In the genomic region with DNA sequence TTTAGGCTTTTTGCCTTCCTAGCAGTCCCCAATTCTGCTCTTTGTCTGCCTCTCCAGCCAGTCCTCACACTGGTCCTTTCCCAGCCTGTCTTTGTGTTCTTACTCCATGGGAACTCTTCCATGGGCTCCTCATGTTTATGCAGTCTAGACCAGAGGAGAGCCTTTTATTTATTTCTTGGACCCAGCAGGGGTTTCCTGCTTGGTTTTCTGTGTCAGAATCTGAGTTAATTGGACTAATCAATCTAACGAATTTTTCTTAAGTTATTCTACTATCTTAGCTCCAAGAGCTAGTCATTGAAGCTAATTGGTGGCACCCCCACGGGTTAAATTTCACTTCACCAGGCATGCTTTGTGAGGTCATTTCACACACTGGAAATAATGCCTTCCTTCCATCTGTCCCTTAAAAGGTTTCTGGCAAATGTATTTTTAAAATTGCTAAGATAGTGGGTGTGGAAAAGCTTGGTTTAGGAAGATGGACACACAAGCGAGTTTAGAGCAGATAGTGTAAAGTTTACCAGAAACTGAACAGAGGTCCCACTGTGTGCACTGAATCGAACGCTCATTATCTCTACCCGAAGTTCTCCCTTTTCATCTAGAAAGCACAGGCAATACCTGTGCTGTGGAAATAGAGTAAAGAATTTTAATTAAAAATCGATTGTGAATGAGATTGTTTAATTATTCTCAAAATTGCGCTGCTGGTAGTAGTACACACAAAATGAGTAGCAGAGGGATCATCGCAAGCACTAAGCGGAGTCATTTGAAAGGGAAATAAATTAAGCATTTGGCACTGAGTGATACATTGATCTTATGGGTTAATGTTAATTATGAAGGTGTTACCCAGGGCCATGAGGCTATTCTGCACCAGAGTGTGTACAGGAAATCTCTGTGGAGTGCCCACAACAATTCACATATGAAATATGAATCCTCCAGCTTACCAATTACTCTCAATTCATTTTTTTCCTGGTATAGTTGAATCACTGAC, we compare ENCODE assay signal across 13 mouse cellular contexts.
DNase-seq lines count a peak whose midpoint lies in the region; ATAC-seq and TF ChIP-seq lines count a peak whose summit lies in the region.
"Had no signal": no experiment of that assay in that cellular context is flagged by ENCODE, and none has a peak within 500 bp of the region (broad histone marks: within the 10 kb centered on the region; RNA-seq: fewer than 3 reads in every experiment).

No protein-coding gene starts in this region.

- 9% methylated on average over 10 of the region's 10 CpGs for WGBS in forebrain, embryonic 16.5 days
- WGBS in midbrain, embryonic 12.5 days = 71% methylated on average over 10 of the region's 10 CpGs
- 77% methylated on average over 10 of the region's 10 CpGs for whole genome bisulfite sequencing in lung, postnatal 0 days

- H3K27ac ChIP-seq in forebrain, embryonic 16.5 days (ENCODE audit: low read length) = peak overlapping the region; percentile 55
- peak overlapping the region; percentile 46 for H3K27ac ChIP-seq in midbrain, embryonic 12.5 days (replicated peaks)
- H3K27ac ChIP-seq in lung, postnatal 0 days (ENCODE audit: low read length) = no peak overlapping the region
- H3K27ac ChIP-seq: liver, embryonic 15.5 days had no signal

- no peaks in the 10 kb centered on the region for H3K36me3 ChIP-seq in forebrain, embryonic 16.5 days (ENCODE audit: control insufficient read depth, insufficient read depth)
- H3K36me3 ChIP-seq in midbrain, embryonic 12.5 days = no peaks in the 10 kb centered on the region
- H3K36me3 ChIP-seq in lung, postnatal 0 days (ENCODE audit: insufficient read depth, low read length) = no peaks in the 10 kb centered on the region
- H3K36me3 ChIP-seq: liver, embryonic 15.5 days had no signal

- H3K9ac ChIP-seq in forebrain, embryonic 16.5 days (replicated peaks; ENCODE audit: low read depth, low read length) = no peak overlapping the region
- H3K9ac ChIP-seq in midbrain, embryonic 12.5 days (replicated peaks) = no peak overlapping the region
- H3K9ac ChIP-seq in lung, postnatal 0 days (replicated peaks; ENCODE audit: low read depth) = no peak overlapping the region
- H3K9ac ChIP-seq: liver, embryonic 15.5 days had no signal

- no peak for TF ChIP-seq CTCF in lung, postnatal 0 days (IDR thresholded peaks at IDR 0.05)

- H3K9me3 ChIP-seq in forebrain, embryonic 16.5 days (ENCODE audit: control insufficient read depth, low read length) = no peaks in the 10 kb centered on the region
- H3K9me3 ChIP-seq in midbrain, embryonic 12.5 days = no peaks in the 10 kb centered on the region
- no peaks in the 10 kb centered on the region; the same call in 1 of the 2 replicates for H3K9me3 ChIP-seq in lung, postnatal 0 days (ENCODE audit: low read length)
- H3K9me3 ChIP-seq: liver, embryonic 15.5 days had no signal

- DNase-seq in layer of hippocampus, adult 9-11 months = peak; percentile 51
- DNase-seq in layer of hippocampus, adult 9-10 months (ENCODE audit: low spot score) = no peak
- DNase-seq in urinary bladder, postnatal 14 days (ENCODE audit: low spot score) = no peak
- no peak for DNase-seq in lung, postnatal 0 days (ENCODE audit: low spot score)
- DNase-seq in ovary, postnatal 14 days (ENCODE audit: low spot score) = no peak
- DNase-seq in urinary bladder, postnatal 4 days (ENCODE audit: low spot score in 2 of 2) = no peak
- DNase-seq: cerebellum, postnatal 36 days; kidney, adult 8-10 months; thymus, postnatal 25 days had no signal

- peak overlapping the region; percentile 21 for H3K4me2 ChIP-seq in forebrain, embryonic 16.5 days (ENCODE audit: low read length)
- no peak overlapping the region for H3K4me2 ChIP-seq in midbrain, embryonic 12.5 days (replicated peaks)
- no peak overlapping the region for H3K4me2 ChIP-seq in lung, postnatal 0 days (replicated peaks; ENCODE audit: low read depth, low read length)
- H3K4me2 ChIP-seq: liver, embryonic 15.5 days had no signal

- TF ChIP-seq EP300 in lung, postnatal 0 days (IDR thresholded peaks at IDR 0.05) = no peak

- peak; percentile 98 for ATAC-seq in forebrain, embryonic 16.5 days
- ATAC-seq in midbrain, embryonic 12.5 days (ENCODE audit: low FRiP score, low read depth) = peak; percentile 87
- ATAC-seq in lung, postnatal 0 days = no peak
- ATAC-seq: Patski had no signal

- peaks cover 7% of the 10 kb centered on the region; the same call in 1 of the 2 replicates for H3K4me1 ChIP-seq in forebrain, embryonic 16.5 days (replicated peaks; ENCODE audit: control insufficient read depth, insufficient read depth, low read length)
- peaks cover 5% of the 10 kb centered on the region for H3K4me1 ChIP-seq in midbrain, embryonic 12.5 days
- no peaks in the 10 kb centered on the region for H3K4me1 ChIP-seq in lung, postnatal 0 days (ENCODE audit: insufficient read depth, low read depth, low read length)
- H3K4me1 ChIP-seq: liver, embryonic 15.5 days had no signal

- no peaks in the 10 kb centered on the region for H3K27me3 ChIP-seq in forebrain, embryonic 16.5 days (replicated peaks; ENCODE audit: control insufficient read depth, insufficient read depth, low read length)
- no peaks in the 10 kb centered on the region for H3K27me3 ChIP-seq in midbrain, embryonic 12.5 days
- H3K27me3 ChIP-seq in lung, postnatal 0 days (replicated peaks; ENCODE audit: insufficient read depth, low read length) = no peaks in the 10 kb centered on the region
- H3K27me3 ChIP-seq: liver, embryonic 15.5 days had no signal

- no peak overlapping the region for H3K4me3 ChIP-seq in forebrain, embryonic 16.5 days (replicated peaks; ENCODE audit: low read length)
- H3K4me3 ChIP-seq in midbrain, embryonic 12.5 days = no peak overlapping the region
- H3K4me3 ChIP-seq in lung, postnatal 0 days (ENCODE audit: low read depth, low read length) = no peak overlapping the region
- H3K4me3 ChIP-seq: liver, embryonic 15.5 days had no signal
